Mouse (Mus musculus) MEL-GATA-1-ER (cell line): Measurements from ENCODE around the gene Hus1b.

Source experiments
- DNase-seq: peaks from one replicate; pipeline ENCODE4 v3.0.0-alpha.2; 2012; ENCODE audit warnings: low read depth; ENCODE audit errors: extremely low read depth

Gene Hus1b

DNA sequence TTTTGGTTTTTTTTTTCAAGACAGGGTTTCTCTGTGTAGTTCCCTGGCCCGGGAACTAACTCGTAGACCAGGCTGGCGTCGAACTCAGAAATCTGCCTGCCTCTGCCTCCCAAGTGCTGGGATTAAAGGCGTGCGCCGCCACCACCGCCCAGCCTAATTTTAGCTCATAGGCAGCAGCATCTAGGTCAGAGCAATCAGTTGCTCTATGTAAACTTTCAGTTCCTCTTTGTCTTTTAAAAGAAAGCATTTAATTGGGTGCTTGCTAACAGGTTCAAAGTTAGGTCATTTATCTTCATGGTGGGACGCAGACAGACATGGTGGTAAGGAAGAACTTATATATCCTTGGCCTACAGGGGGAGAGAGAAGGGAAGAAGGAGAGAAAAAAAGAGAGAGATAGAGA is 1.6 kb upstream of the Hus1b start:
- DNase-seq: no peak

GRCm38 (mm10) chr13:30947129-30947528 is 430 bp downstream of the Hus1b start:
- no peak for DNase-seq

- no peak for DNase-seq
Measured at GRCm38 (mm10) chr13:30945788-30946187, 1.8 kb downstream of the Hus1b start.

DNA sequence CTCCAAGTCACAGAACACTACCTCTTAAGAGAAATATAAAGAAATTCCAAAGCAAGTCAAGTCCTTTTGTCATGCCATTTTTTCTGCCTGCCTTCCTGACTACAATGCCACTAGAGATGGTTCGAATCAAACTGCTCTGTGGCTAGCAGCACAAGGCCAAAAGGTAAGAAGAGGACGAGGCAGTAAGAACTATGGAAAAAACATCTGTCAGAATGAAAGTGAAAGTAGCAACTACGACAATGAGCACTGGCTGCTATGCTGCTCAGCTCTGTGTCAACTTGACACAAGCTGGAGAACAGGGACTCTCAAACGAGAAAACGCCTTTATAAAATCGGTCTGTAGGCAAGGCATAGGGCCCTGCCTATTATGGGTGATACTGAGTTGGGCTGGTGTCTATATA is 14.6 kb downstream of the Hus1b start:
- no peak for DNase-seq

- no peak for DNase-seq
Measured at GRCm38 (mm10) chr13:30931613-30932012, 15.9 kb downstream of the Hus1b start.

GRCm38 (mm10) chr13:30929119-30929518 is 18.4 kb downstream of the Hus1b start:
- DNase-seq: no peak

- no peak for DNase-seq
Measured at GRCm38 (mm10) chr13:30924269-30924668, 23.3 kb downstream of the Hus1b start.

DNA sequence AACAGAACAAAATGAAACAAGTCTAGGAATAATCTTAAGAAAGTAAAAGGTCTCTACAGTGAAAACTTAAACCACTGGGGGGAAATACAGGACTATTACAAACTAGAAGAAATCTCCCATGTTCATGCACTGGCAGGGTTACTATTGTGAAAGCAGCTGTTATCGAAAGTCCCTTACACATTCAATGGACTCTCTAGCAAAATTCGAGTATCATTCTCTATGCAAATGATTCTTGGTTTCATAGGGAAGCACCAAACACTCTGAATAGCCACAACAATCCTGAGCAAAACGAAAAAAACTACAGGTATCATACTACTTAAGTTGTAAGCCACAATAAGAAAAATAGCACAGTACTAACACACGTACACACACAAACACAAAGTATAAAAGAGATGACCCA is 25.6 kb downstream of the Hus1b start:
- no peak for DNase-seq

- no peak for DNase-seq
Measured at GRCm38 (mm10) chr13:30913757-30914156, 33.8 kb downstream of the Hus1b start.

DNA sequence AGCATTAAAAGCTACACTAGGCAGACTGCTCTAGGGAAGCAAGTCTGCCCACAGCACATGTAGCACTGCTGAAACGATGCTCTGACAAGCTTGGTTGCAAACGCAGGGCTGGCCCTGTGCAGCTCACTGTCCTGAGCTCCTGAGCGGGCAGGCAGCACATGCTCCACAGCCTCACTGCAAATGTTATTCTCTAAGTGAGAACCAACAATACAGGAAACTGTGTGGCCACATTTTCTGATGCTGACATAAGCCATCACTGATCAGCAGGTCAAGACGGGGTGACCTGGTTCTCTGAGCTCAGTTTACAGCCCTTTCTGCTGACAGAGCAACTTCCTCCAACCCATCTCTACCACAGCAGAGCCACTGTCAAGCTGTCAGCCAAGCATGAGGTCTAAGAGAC is 34.5 kb downstream of the Hus1b start:
- DNase-seq: no peak

DNA sequence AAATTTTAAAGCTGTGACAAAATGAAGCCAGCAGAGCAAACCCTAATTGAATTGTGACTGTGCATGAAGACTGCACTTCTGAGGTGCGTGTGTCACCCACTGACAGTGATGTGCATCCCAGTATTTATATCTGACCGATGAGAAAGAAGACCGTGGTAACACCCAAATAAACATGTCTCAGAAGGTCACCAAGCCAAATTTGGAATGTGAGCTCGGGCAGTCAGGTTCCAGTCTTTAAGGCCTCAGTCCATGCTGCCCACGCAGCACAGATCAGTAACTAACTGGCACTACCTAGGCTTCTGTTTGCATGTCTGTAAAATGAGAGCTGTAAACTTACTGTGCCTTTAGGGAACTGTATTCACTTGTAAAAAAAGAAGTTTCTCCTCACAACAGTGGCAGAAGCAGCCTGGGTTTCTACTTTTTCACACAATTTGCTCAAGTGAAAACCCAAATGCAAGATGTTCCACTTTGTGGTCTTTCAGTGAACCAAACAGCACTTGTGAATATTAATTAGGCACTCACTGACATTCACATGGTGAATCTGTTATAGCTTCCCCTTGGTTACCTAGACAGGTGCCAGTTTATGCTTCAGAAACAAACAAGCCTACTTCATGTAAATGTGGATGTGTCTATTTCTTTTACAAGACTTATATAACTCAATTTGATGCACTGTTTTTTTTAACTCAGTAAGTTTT is 35.5 kb downstream of the Hus1b start:
- DNase-seq: no peak

DNA sequence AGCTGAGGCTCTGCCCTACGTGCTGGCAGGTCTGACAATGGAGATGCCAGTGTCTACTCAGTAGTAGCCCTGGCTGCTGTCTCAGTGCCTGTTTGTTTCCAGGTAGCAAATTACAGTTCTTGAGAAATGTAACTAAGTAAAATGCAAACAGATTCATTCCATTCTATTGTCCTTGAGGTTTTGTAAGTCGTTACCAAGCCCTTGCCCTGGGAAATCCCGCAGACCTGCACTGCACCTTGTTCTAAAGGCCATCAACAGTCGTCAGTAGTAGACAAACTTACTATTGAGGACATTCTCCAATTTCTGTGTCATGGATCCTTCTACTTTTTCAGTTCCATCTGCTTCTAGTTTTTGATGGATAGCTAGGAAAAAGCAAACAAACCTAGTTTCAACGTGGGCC is 36.7 kb downstream of the Hus1b start:
- no peak for DNase-seq

DNA sequence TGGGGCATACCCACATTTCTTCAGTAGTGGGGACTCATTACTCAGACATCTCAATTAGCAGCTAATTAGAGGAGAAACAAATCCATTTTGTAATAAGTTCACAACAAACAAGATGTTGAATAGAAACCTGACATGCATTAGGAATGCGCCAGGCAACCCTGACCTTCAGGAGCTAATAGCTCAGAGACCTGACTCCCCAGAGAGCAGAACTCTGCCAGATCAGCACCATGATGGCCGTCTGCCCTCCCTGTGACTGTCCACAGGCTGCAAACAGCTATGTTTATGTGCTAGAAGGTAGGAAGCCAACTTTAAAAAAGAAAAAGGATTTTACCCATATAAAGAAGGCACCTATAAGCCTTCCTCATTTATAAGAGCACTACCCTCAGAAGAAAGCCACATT is 45.3 kb downstream of the Hus1b start:
- no peak for DNase-seq

GRCm38 (mm10) chr13:30901387-30902041 is 46.0 kb downstream of the Hus1b start:
- no peak for DNase-seq
